Mouse (Mus musculus) cerebellum, postnatal 25 days (tissue): Measurements from ENCODE around the gene Pou4f1.
"Not testable (repeated sequence)": the region's sequence is repeated elsewhere in the genome, so short reads cannot be mapped to it uniquely, and the experiment has no call there.

Experiments used
- DNase-seq, 2 experiments: peaks; one replicate each; pipeline ENCODE4 v3.0.0; 2021; ENCODE audit warnings: mixed read lengths in 2 of 2

Gene Pou4f1

GRCm38 (mm10) chr14:104467966-104468622 is at the start of gene Pou4f1:
Gene Pou4f1, minus strand, starts transcription at chr14:104467999.
- peak in 1 of 2 experiments; percentile 61 for DNase-seq

- DNase-seq, result no peak
These were observed 43.9 kb upstream of the Pou4f1 start for GRCm38 (mm10) chr14:104511664-104512063.

GRCm38 (mm10) chr14:104502761-104503160 is 35.0 kb upstream of the Pou4f1 start:
- not testable (repeated sequence) for DNase-seq

- DNase-seq, result no peak
These were observed 12.0 kb upstream of the Pou4f1 start for GRCm38 (mm10) chr14:104479751-104480150.

GRCm38 (mm10) chr14:104478593-104478992 is 10.8 kb upstream of the Pou4f1 start:
- DNase-seq, result no peak

- DNase-seq, result no peak
These were observed 9.8 kb upstream of the Pou4f1 start for GRCm38 (mm10) chr14:104477616-104478015.

- no peak for DNase-seq
These were observed 7.6 kb upstream of the Pou4f1 start for GRCm38 (mm10) chr14:104475438-104475837.

- no peak for DNase-seq
These were observed 798 bp upstream of the Pou4f1 start for GRCm38 (mm10) chr14:104468623-104468970.

- DNase-seq, result no peak
These were observed 450 bp downstream of the Pou4f1 start for GRCm38 (mm10) chr14:104467133-104467965.

GRCm38 (mm10) chr14:104466557-104466956 is 1.2 kb downstream of the Pou4f1 start:
- DNase-seq, result no peak

GRCm38 (mm10) chr14:104465483-104466235 is 2.1 kb downstream of the Pou4f1 start:
- peak in 1 of 2 experiments; percentile 16 for DNase-seq

- no peak for DNase-seq
These were observed 3.0 kb downstream of the Pou4f1 start for GRCm38 (mm10) chr14:104464841-104465240.

GRCm38 (mm10) chr14:104463631-104464250 is 4.1 kb downstream of the Pou4f1 start:
- no peak for DNase-seq

- DNase-seq, result no peak
These were observed 6.2 kb downstream of the Pou4f1 start for GRCm38 (mm10) chr14:104461286-104462240.

GRCm38 (mm10) chr14:104460325-104461285 is 7.2 kb downstream of the Pou4f1 start:
- peak in 1 of 2 experiments; percentile 30 for DNase-seq

- peak in 1 of 2 experiments; percentile 45 for DNase-seq
These were observed 8.2 kb downstream of the Pou4f1 start for GRCm38 (mm10) chr14:104459513-104460111.

- no peak for DNase-seq
These were observed 8.9 kb downstream of the Pou4f1 start for GRCm38 (mm10) chr14:104458728-104459512.

- DNase-seq, result no peak
These were observed 9.7 kb downstream of the Pou4f1 start for GRCm38 (mm10) chr14:104457966-104458710.
